Mouse (Mus musculus): ENCODE data around the gene Serpina10. TPM values are rescaled to one million over a fixed set of nuclear protein-coding genes. Genes with fewer than 3 reads are reported as not detected.
"Not testable (repeated sequence)": the region's sequence is repeated elsewhere in the genome, so short reads cannot be mapped to it uniquely, and the experiment has no call there.

Serpina10 gene
- not detected in 2 replicates for total RNA-seq (2015)
- 0.08 TPM in 1 of 2 replicates, not detected in the other for total RNA-seq (2017)

- no peak for ATAC-seq (ENCODE audit: poor library complexity, severe bottlenecking)
Observed at GRCm38 (mm10) chr12:103631203-103631612, at the start of gene Serpina10. Gene Serpina10, minus strand, starts transcription at chr12:103631444.

- ATAC-seq (ENCODE audit: poor library complexity, severe bottlenecking): not testable (repeated sequence)
Observed at GRCm38 (mm10) chr12:103679853-103680252, 48.6 kb upstream of the Serpina10 start.

- no peak for ATAC-seq (ENCODE audit: poor library complexity, severe bottlenecking)
Observed at GRCm38 (mm10) chr12:103676039-103676438, 44.8 kb upstream of the Serpina10 start, which contains the start of gene Serpina16. Gene Serpina16, minus strand, starts transcription at chr12:103676139.

- ATAC-seq (ENCODE audit: poor library complexity, severe bottlenecking): no peak
Observed at GRCm38 (mm10) chr12:103673179-103673578, 41.9 kb upstream of the Serpina10 start.

- no peak for ATAC-seq (ENCODE audit: poor library complexity, severe bottlenecking)
Observed at GRCm38 (mm10) chr12:103671483-103671882, 40.2 kb upstream of the Serpina10 start.

- ATAC-seq (ENCODE audit: poor library complexity, severe bottlenecking): no peak
Observed at GRCm38 (mm10) chr12:103670964-103671363, 39.7 kb upstream of the Serpina10 start.

- no peak for ATAC-seq (ENCODE audit: poor library complexity, severe bottlenecking)
Observed at GRCm38 (mm10) chr12:103670344-103670743, 39.1 kb upstream of the Serpina10 start.

- no peak for ATAC-seq (ENCODE audit: poor library complexity, severe bottlenecking)
Observed at GRCm38 (mm10) chr12:103665286-103665685, 34.0 kb upstream of the Serpina10 start.

GRCm38 (mm10) chr12:103662053-103662452 lies 30.8 kb upstream of the Serpina10 start:
- ATAC-seq (ENCODE audit: poor library complexity, severe bottlenecking): not testable (repeated sequence)

- ATAC-seq (ENCODE audit: poor library complexity, severe bottlenecking): no peak
Observed at GRCm38 (mm10) chr12:103660076-103660475, 28.8 kb upstream of the Serpina10 start.

- ATAC-seq (ENCODE audit: poor library complexity, severe bottlenecking): no peak
Observed at GRCm38 (mm10) chr12:103659171-103659570, 27.9 kb upstream of the Serpina10 start.

GRCm38 (mm10) chr12:103657991-103658390 lies 26.7 kb upstream of the Serpina10 start:
- ATAC-seq (ENCODE audit: poor library complexity, severe bottlenecking): no peak

- no peak for ATAC-seq (ENCODE audit: poor library complexity, severe bottlenecking)
Observed at GRCm38 (mm10) chr12:103656848-103657626, 25.8 kb upstream of the Serpina10 start, which contains the start of gene Serpina6. Gene Serpina6, minus strand, starts transcription at chr12:103657212.

GRCm38 (mm10) chr12:103655123-103656044 lies 24.1 kb upstream of the Serpina10 start:
- ATAC-seq (ENCODE audit: poor library complexity, severe bottlenecking): no peak

GRCm38 (mm10) chr12:103653836-103654235 lies 22.6 kb upstream of the Serpina10 start:
- no peak for ATAC-seq (ENCODE audit: poor library complexity, severe bottlenecking)

- no peak for ATAC-seq (ENCODE audit: poor library complexity, severe bottlenecking)
Observed at GRCm38 (mm10) chr12:103646314-103646713, 15.1 kb upstream of the Serpina10 start.

GRCm38 (mm10) chr12:103644601-103645000 lies 13.4 kb upstream of the Serpina10 start:
- ATAC-seq (ENCODE audit: poor library complexity, severe bottlenecking): no peak

GRCm38 (mm10) chr12:103643818-103644217 lies 12.6 kb upstream of the Serpina10 start:
- no peak for ATAC-seq (ENCODE audit: poor library complexity, severe bottlenecking)

GRCm38 (mm10) chr12:103643336-103643735 lies 12.1 kb upstream of the Serpina10 start:
- peak; percentile 62 for ATAC-seq (ENCODE audit: poor library complexity, severe bottlenecking)

- ATAC-seq (ENCODE audit: poor library complexity, severe bottlenecking): no peak
Observed at GRCm38 (mm10) chr12:103635846-103636245, 4.6 kb upstream of the Serpina10 start.

GRCm38 (mm10) chr12:103634430-103634829 lies 3.2 kb upstream of the Serpina10 start:
- no peak for ATAC-seq (ENCODE audit: poor library complexity, severe bottlenecking)
